Mouse (Mus musculus) hindbrain, embryonic 16.5 days (tissue): ENCODE data around the gene H3f3b. TPM values are rescaled to one million over a fixed set of nuclear protein-coding genes. Genes with fewer than 3 reads are reported as not detected.

ENCODE experiments used
- ATAC-seq: fragments of 200-750 bp; cut with Nextera tagmentation; 2 replicates; pipeline ENCODE4 v1.8.0; 2017; ENCODE audit warnings: moderate TSS enrichment, moderate library complexity
- H3K27ac ChIP-seq: fragments of 300-500 bp; sonication (generic); 2 replicates; pipeline ENCODE4 v1.5.1; 2014; ENCODE audit warnings: low read depth, mild to moderate bottlenecking, control low read depth, low read length, moderate library complexity
- H3K27me3 ChIP-seq: fragments of 300-500 bp; sonication (generic); replicated peaks from 2 replicates; pipeline ENCODE4 v1.6.1; 2014; ENCODE audit warnings: low read length; ENCODE audit not compliant: control insufficient read depth, insufficient read depth
- H3K36me3 ChIP-seq: fragments of 300-500 bp; sonication (generic); 2 replicates; pipeline ENCODE4 v1.6.1; 2014; ENCODE audit warnings: mild to moderate bottlenecking, low read length, moderate library complexity, mixed read lengths; ENCODE audit not compliant: control insufficient read depth, insufficient read depth
- H3K4me1 ChIP-seq: fragments of 300-500 bp; sonication (generic); 2 replicates; pipeline ENCODE4 v1.6.1; 2014; ENCODE audit warnings: low read depth, low read length; ENCODE audit not compliant: control insufficient read depth, insufficient read depth
- H3K4me2 ChIP-seq: fragments of 300-500 bp; sonication (generic); 2 replicates; pipeline ENCODE4 v1.6.1; 2014; ENCODE audit warnings: mild to moderate bottlenecking, low read length, control low read depth, moderate library complexity
- H3K4me3 ChIP-seq: fragments of 300-500 bp; sonication (generic); 2 replicates; pipeline ENCODE4 v1.5.1; 2014; ENCODE audit warnings: mild to moderate bottlenecking, low read length, control low read depth, moderate library complexity
- H3K9ac ChIP-seq: fragments of 300-500 bp; sonication (generic); 2 replicates; pipeline ENCODE4 v1.6.1; 2014; ENCODE audit warnings: low read depth, mild to moderate bottlenecking, control low read depth, low read length, moderate library complexity
- H3K9me3 ChIP-seq: fragments of 300-500 bp; sonication (generic); 2 replicates; pipeline ENCODE4 v1.6.1; 2014; ENCODE audit warnings: mild to moderate bottlenecking, low read length, moderate library complexity; ENCODE audit not compliant: control insufficient read depth
- WGBS: fragments of 180-500 bp; shearing (Covaris S2); extraction: QIAGEN DNeasy Blood & Tissue Kit; methylation state at CpG from one replicate; pipeline ENCODE4 v1.1.7; 2014; 5-methylcytosine and 5-hydroxymethylcytosine counted together
- polyA plus RNA-seq: library from polyadenylated mRNA; unstranded; fragments of >200 nt; fragmentation: Nextera tagmentation; extraction: Ambion mirVana; gene quantifications from 2 replicates; pipeline ENCODE4 v1.2.1, GENCODE M21; 2015

Gene H3f3b
- polyA plus RNA-seq, 1 experiment from 2014 or later: 1,603 TPM

- no peak for ATAC-seq
- no peak overlapping the region for H3K9ac ChIP-seq
- peaks cover 4% of the 10 kb centered on the region; the same call in 1 of the 2 replicates for H3K36me3 ChIP-seq
- no peak overlapping the region for H3K4me2 ChIP-seq
- no peak overlapping the region for H3K4me3 ChIP-seq
- peaks cover 7% of the 10 kb centered on the region for H3K4me1 ChIP-seq
- no peaks in the 10 kb centered on the region for H3K9me3 ChIP-seq
- no peak overlapping the region for H3K27ac ChIP-seq
- H3K27me3 ChIP-seq: no peaks in the 10 kb centered on the region
- 90% methylated on average over 3 of the region's 3 CpGs for WGBS
These were observed 8.9 kb upstream of the H3f3b start for GRCm38 (mm10) chr11:116036671-116037070.

GRCm38 (mm10) chr11:116034584-116034983 is 6.8 kb upstream of the H3f3b start:
- H3K9me3 ChIP-seq: no peaks in the 10 kb centered on the region
- H3K4me2 ChIP-seq: no peak overlapping the region
- H3K9ac ChIP-seq: no peak overlapping the region
- H3K4me1 ChIP-seq: peaks cover 13% of the 10 kb centered on the region
- no peak for ATAC-seq
- no peak overlapping the region for H3K27ac ChIP-seq
- 95% methylated on average over 6 of the region's 6 CpGs for WGBS
- no peaks in the 10 kb centered on the region for H3K27me3 ChIP-seq
- H3K4me3 ChIP-seq: no peak overlapping the region
- no peaks in the 10 kb centered on the region for H3K36me3 ChIP-seq

- Histone ChIP-seq H3K27me3 (no peaks in the 10 kb centered on the region), H3K36me3 (no peaks in the 10 kb centered on the region), H3K27ac (peak overlapping the region; percentile 99), H3K4me1 (peaks cover 13% of the 10 kb centered on the region), H3K4me3 (peak overlapping the region; percentile 66), H3K4me2 (peak overlapping the region; percentile 78), H3K9me3 (no peaks in the 10 kb centered on the region), H3K9ac (peak overlapping the region; percentile 96)
- WGBS: 22% methylated on average over 14 of the region's 14 CpGs
- ATAC-seq: peak; percentile 35
These were observed 3.4 kb upstream of the H3f3b start for GRCm38 (mm10) chr11:116030898-116031845.

GRCm38 (mm10) chr11:116030088-116030897 is 2.5 kb upstream of the H3f3b start, which contains the start of gene Unk:
TSS of gene Unk (plus strand) at chr11:116030322.
- Histone ChIP-seq H3K27ac (peak within 1 kb of the TSS; percentile 99), H3K36me3 (no peaks in the 10 kb centered on the region), H3K27me3 (no peaks in the 10 kb centered on the region), H3K9ac (peak within 1 kb of the TSS; percentile 96), H3K4me2 (peak within 1 kb of the TSS; percentile 78), H3K4me3 (peak within 1 kb of the TSS; percentile 66), H3K9me3 (no peaks in the 10 kb centered on the region), H3K4me1 (peaks cover 13% of the 10 kb centered on the region)
- under 1% methylated on average over 49 of the region's 67 CpGs for WGBS
- ATAC-seq: peak; percentile 95

GRCm38 (mm10) chr11:116029086-116029865 is 1.5 kb upstream of the H3f3b start:
- Histone ChIP-seq H3K27me3 (no peaks in the 10 kb centered on the region), H3K4me2 (peak overlapping the region; percentile 72), H3K36me3 (no peaks in the 10 kb centered on the region), H3K9ac (peak overlapping the region; percentile 62), H3K4me3 (peak overlapping the region; percentile 66), H3K4me1 (peaks cover 13% of the 10 kb centered on the region), H3K27ac (peak overlapping the region; percentile 61; the same call in 1 of the 2 replicates), H3K9me3 (no peaks in the 10 kb centered on the region)
- ATAC-seq: no peak
- 83% methylated on average over 6 of the region's 6 CpGs for WGBS

GRCm38 (mm10) chr11:116028177-116028865 is 559 bp upstream of the H3f3b start:
- Histone ChIP-seq H3K9ac (no peak overlapping the region), H3K4me3 (no peak overlapping the region), H3K4me2 (no peak overlapping the region), H3K9me3 (no peaks in the 10 kb centered on the region), H3K36me3 (no peaks in the 10 kb centered on the region), H3K4me1 (peaks cover 13% of the 10 kb centered on the region), H3K27me3 (no peaks in the 10 kb centered on the region), H3K27ac (no peak overlapping the region)
- WGBS: 83% methylated on average over 9 of the region's 9 CpGs
- ATAC-seq: no peak

GRCm38 (mm10) chr11:116025056-116025845 is 2.5 kb downstream of the H3f3b start:
- Histone ChIP-seq H3K4me3 (no peak overlapping the region), H3K27ac (peak overlapping the region; percentile 14; the same call in 1 of the 2 replicates), H3K9ac (no peak overlapping the region), H3K4me1 (peaks cover 10% of the 10 kb centered on the region), H3K4me2 (no peak overlapping the region), H3K9me3 (no peaks in the 10 kb centered on the region), H3K36me3 (peaks cover 7% of the 10 kb centered on the region; the same call in 1 of the 2 replicates), H3K27me3 (no peaks in the 10 kb centered on the region)
- 88% methylated on average over 3 of the region's 3 CpGs for WGBS
- no peak for ATAC-seq
